Mouse (Mus musculus) liver, embryonic 14.5 days (tissue): ENCODE results near the gene Ccl19. TPM values are rescaled to one million over a fixed set of nuclear protein-coding genes. Genes with fewer than 3 reads are reported as not detected.
"Not testable (repeated sequence)": the region's sequence is repeated elsewhere in the genome, so short reads cannot be mapped to it uniquely, and the experiment has no call there.

Experiments used
- ATAC-seq: fragments of 200-750 bp; cut with Nextera tagmentation; 2 replicates; pipeline ENCODE4 v1.8.0; 2017; ENCODE audit warnings: moderate number of reproducible peaks, mild to moderate bottlenecking, moderate library complexity; ENCODE audit not compliant: insufficient read depth
- DNase-seq, 3 experiments: peaks; one replicate each; pipeline ENCODE4 v3.0.0-alpha.2; 2012 to 2013; ENCODE audit warnings: low read depth in 3 of 3, low spot score in 3 of 3
- H3K27ac ChIP-seq: fragments of 300-500 bp; sonication (generic); 2 replicates; pipeline ENCODE4 v1.5.1; 2014; ENCODE audit warnings: moderate library complexity, mild to moderate bottlenecking, control low read depth, inconsistent platforms
- H3K27me3 ChIP-seq: fragments of 300-500 bp; sonication (generic); 2 replicates; pipeline ENCODE4 v1.6.1; 2014; ENCODE audit warnings: mild to moderate bottlenecking, low read length, moderate library complexity; ENCODE audit not compliant: control insufficient read depth, insufficient read depth
- H3K36me3 ChIP-seq: fragments of 300-500 bp; sonication (generic); replicated peaks from 2 replicates; pipeline ENCODE4 v1.6.1; 2014; ENCODE audit warnings: low read depth; ENCODE audit not compliant: control insufficient read depth, insufficient read depth
- H3K4me1 ChIP-seq, 2 experiments: fragments of 200-500 bp in 1 of 2; fragments of 300-500 bp in 1 of 2; sonication (generic) in 1 of 2; replicated peaks; 2 replicates each; pipeline ENCODE4 v1.6.1; 2012 to 2014; ENCODE audit warnings: antibody characterized with exemption in 1 of 2, inconsistent platforms in 1 of 2, low read length in 1 of 2; ENCODE audit not compliant: control insufficient read depth in 2 of 2, insufficient read depth in 2 of 2
- H3K4me2 ChIP-seq: fragments of 300-500 bp; sonication (generic); 2 replicates; pipeline ENCODE4 v1.6.1; 2014; ENCODE audit warnings: low read depth, mild to moderate bottlenecking, control low read depth, moderate library complexity
- H3K4me3 ChIP-seq, 2 experiments: fragments of 200-500 bp in 1 of 2; fragments of 300-500 bp in 1 of 2; sonication (generic) in 1 of 2; 2 replicates each; pipeline ENCODE4 v1.5.1; 2012 to 2014; ENCODE audit warnings: low read depth in 2 of 2, low read length in 2 of 2, mild to moderate bottlenecking in 2 of 2, control low read depth in 1 of 2, inconsistent platforms in 1 of 2, moderate library complexity in 1 of 2; ENCODE audit not compliant: insufficient read depth in 1 of 2
- H3K9ac ChIP-seq: fragments of 300-500 bp; sonication (generic); replicated peaks from 2 replicates; pipeline ENCODE4 v1.6.1; 2014; ENCODE audit warnings: mild to moderate bottlenecking, control low read depth, moderate library complexity
- H3K9me3 ChIP-seq: fragments of 300-500 bp; sonication (generic); 2 replicates; pipeline ENCODE4 v1.6.1; 2016; ENCODE audit warnings: low read length, mixed read lengths; ENCODE audit not compliant: control insufficient read depth
- WGBS: fragments of 180-500 bp; shearing (Covaris S2); extraction: QIAGEN DNeasy Blood & Tissue Kit; methylation state at CpG from one replicate; pipeline ENCODE4 v1.1.7; 2014; ENCODE audit not compliant: insufficient replicate concordance; 5-methylcytosine and 5-hydroxymethylcytosine counted together
- polyA plus RNA-seq, 2 experiments: library from polyadenylated mRNA; depleted of rRNA in 1 of 2; stranded (reverse) in 1 of 2; unstranded in 1 of 2; fragments of >200 nt; fragmentation: Nextera tagmentation in 1 of 2; extraction: Ambion mirVana in 1 of 2; gene quantifications; 2 replicates each; pipeline versions ENCODE4 v1.2.1 to v1.2.3; 2012 to 2014

The Ccl19 gene
- polyA plus RNA-seq (2012; rRNA removed) (not detected in 2 replicates), polyA plus RNA-seq (2014; fragmentation: Nextera tagmentation; extraction: Ambion mirVana) (not detected in 2 replicates)

DNA sequence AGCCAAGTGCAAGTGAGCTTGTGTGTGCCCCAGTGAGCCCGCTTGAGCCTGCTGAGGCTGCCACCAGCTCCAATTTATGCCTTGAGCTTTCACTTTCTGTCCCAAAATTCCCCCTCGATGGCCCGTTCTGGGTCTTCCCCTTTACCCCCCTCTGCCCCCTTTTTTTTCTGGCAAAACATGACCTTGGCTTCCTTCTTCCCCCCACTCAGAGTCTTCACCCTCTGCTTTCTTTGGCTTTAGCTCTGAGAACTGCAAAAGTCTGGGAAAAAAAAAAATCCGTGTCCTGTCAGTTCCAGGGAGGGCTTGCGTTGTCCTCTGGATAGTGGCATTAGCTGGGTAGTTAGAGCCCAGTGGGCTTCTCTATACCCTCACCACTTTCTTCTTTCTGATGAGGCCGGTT lies at the start of gene Ccl19:
Ccl19 (minus strand) TSS at position 101 of the 400 bp plus-strand sequence.
- no CpG with 5 or more reads among the region's 6 CpGs for WGBS
- H3K36me3 ChIP-seq, result not testable (repeated sequence)

DNA sequence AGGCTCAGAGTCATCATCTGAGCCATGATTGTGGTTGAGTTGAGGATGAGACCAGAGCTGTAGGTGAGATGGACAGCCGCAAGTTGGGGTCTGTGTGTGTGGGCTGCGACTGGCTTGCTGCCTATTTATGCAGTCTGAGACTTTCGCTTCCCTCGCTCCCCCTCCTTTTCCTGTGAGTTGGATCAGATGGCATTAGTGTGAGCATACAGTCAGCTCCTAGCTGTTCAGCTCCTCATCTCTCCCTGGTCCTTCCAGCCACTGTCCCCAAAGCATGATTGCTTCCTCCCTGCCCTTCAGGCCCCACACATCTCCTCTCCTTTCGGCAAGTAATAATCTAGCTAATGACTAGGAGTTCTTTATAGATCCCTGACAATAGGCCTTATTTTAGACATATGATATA lies 17.5 kb upstream of the Ccl19 start, which contains the start of gene Ccl21a:
Ccl21a (minus strand) TSS at position 101 of the 400 bp plus-strand sequence.
- no CpG with 5 or more reads among the region's 5 CpGs for WGBS
- H3K27ac ChIP-seq, H3K36me3 ChIP-seq, H3K27me3 ChIP-seq, DNase-seq, ATAC-seq, H3K4me2 ChIP-seq, H3K9ac ChIP-seq, H3K4me3 ChIP-seq, H3K9me3 ChIP-seq, H3K4me1 ChIP-seq: not testable (repeated sequence)

More for the DNA sequence above, at the start of gene Ccl19:
- H3K27me3 ChIP-seq, H3K9me3 ChIP-seq, H3K4me1 ChIP-seq, ATAC-seq, H3K9ac ChIP-seq, H3K4me3 ChIP-seq, H3K4me2 ChIP-seq, H3K27ac ChIP-seq, DNase-seq: not testable (repeated sequence)

- not testable (repeated sequence) for H3K9ac ChIP-seq, H3K9me3 ChIP-seq, H3K36me3 ChIP-seq, ATAC-seq, DNase-seq, H3K4me3 ChIP-seq, H3K27me3 ChIP-seq, H3K4me1 ChIP-seq, H3K4me2 ChIP-seq, H3K27ac ChIP-seq
- no CpG with 5 or more reads among the region's 13 CpGs for WGBS
These were observed 21.1 kb downstream of the Ccl19 start, which contains the start of gene 4930578G10Rik for GRCm38 (mm10) chr4:42735245-42735644. TSS of gene 4930578G10Rik (plus strand) at chr4:42735545.

Other genes with a start within 250 kb of the Ccl19 start
- gene Fam205a2, start 228.4 kb downstream of the Ccl19 start, polyA plus RNA-seq (2012; rRNA removed), result 0.02 TPM in 1 of 2 replicates, not detected in the other
- gene Fam205a2, start 228.4 kb downstream of the Ccl19 start, polyA plus RNA-seq (2014; fragmentation: Nextera tagmentation; extraction: Ambion mirVana), result not detected in 2 replicates
- not detected in 2 replicates for gene Gm10591, start 144.4 kb downstream of the Ccl19 start, polyA plus RNA-seq (2012; rRNA removed)
- gene Gm10591, start 144.4 kb downstream of the Ccl19 start, polyA plus RNA-seq (2014; fragmentation: Nextera tagmentation; extraction: Ambion mirVana), result not detected in 2 replicates
- not detected in 2 replicates for gene Gm2564, start 126.9 kb downstream of the Ccl19 start, polyA plus RNA-seq (2012; rRNA removed)
- not detected in 2 replicates for gene Gm2564, start 126.9 kb downstream of the Ccl19 start, polyA plus RNA-seq (2014; fragmentation: Nextera tagmentation; extraction: Ambion mirVana)
- gene Ccl27b, start 101.3 kb downstream of the Ccl19 start, polyA plus RNA-seq (2012; rRNA removed), result not detected in 2 replicates
- not detected in 2 replicates for gene Ccl27b, start 101.3 kb downstream of the Ccl19 start, polyA plus RNA-seq (2014; fragmentation: Nextera tagmentation; extraction: Ambion mirVana)
- gene Il11ra2, start 94.7 kb downstream of the Ccl19 start, polyA plus RNA-seq (2012; rRNA removed), result not detected in 2 replicates
- not detected in 2 replicates for gene Il11ra2, start 94.7 kb downstream of the Ccl19 start, polyA plus RNA-seq (2014; fragmentation: Nextera tagmentation; extraction: Ambion mirVana)
- gene 4930578G10Rik, start 21.0 kb downstream of the Ccl19 start, polyA plus RNA-seq (2012; rRNA removed), result not detected in 2 replicates
- not detected in 2 replicates for gene 4930578G10Rik, start 21.0 kb downstream of the Ccl19 start, polyA plus RNA-seq (2014; fragmentation: Nextera tagmentation; extraction: Ambion mirVana)
- gene Ccl21a, start 17.4 kb upstream of the Ccl19 start, polyA plus RNA-seq (2012; rRNA removed), result 0.10 and 0.14 TPM in 2 replicates
- gene Ccl21a, start 17.4 kb upstream of the Ccl19 start, polyA plus RNA-seq (2014; fragmentation: Nextera tagmentation; extraction: Ambion mirVana), result not detected in 2 replicates
- 0.21 and 0.22 TPM in 2 replicates for gene Fam205a1, start 97.3 kb upstream of the Ccl19 start, polyA plus RNA-seq (2012; rRNA removed)
- 0.04 and 0.28 TPM in 2 replicates for gene Fam205a1, start 97.3 kb upstream of the Ccl19 start, polyA plus RNA-seq (2014; fragmentation: Nextera tagmentation; extraction: Ambion mirVana)
- gene Gm12394, start 100.2 kb upstream of the Ccl19 start, polyA plus RNA-seq (2012; rRNA removed), result 0.01 TPM in 1 of 2 replicates, not detected in the other
- gene Gm12394, start 100.2 kb upstream of the Ccl19 start, polyA plus RNA-seq (2014; fragmentation: Nextera tagmentation; extraction: Ambion mirVana), result 0.05 TPM in 1 of 2 replicates, not detected in the other
- 0.06 and 0.07 TPM in 2 replicates for gene Fam205c, start 117.7 kb upstream of the Ccl19 start, polyA plus RNA-seq (2012; rRNA removed)
- 0.15 and 0.30 TPM in 2 replicates for gene Fam205c, start 117.7 kb upstream of the Ccl19 start, polyA plus RNA-seq (2014; fragmentation: Nextera tagmentation; extraction: Ambion mirVana)
- 0.12 and 0.16 TPM in 2 replicates for gene Phf24, start 160.1 kb upstream of the Ccl19 start, polyA plus RNA-seq (2012; rRNA removed)
- gene Phf24, start 160.1 kb upstream of the Ccl19 start, polyA plus RNA-seq (2014; fragmentation: Nextera tagmentation; extraction: Ambion mirVana), result 0.08 and 0.14 TPM in 2 replicates
- 0.90 and 1.3 TPM in 2 replicates for gene Dnajb5, start 193.2 kb upstream of the Ccl19 start, polyA plus RNA-seq (2012; rRNA removed)
- 0.43 and 0.54 TPM in 2 replicates for gene Dnajb5, start 193.2 kb upstream of the Ccl19 start, polyA plus RNA-seq (2014; fragmentation: Nextera tagmentation; extraction: Ambion mirVana)
- gene 1700022I11Rik, start 213.0 kb upstream of the Ccl19 start, polyA plus RNA-seq (2012; rRNA removed), result 0.07 TPM in 1 of 2 replicates, not detected in the other
- 0.16 and 0.44 TPM in 2 replicates for gene 1700022I11Rik, start 213.0 kb upstream of the Ccl19 start, polyA plus RNA-seq (2014; fragmentation: Nextera tagmentation; extraction: Ambion mirVana)
- 48.9 and 80.0 TPM in 2 replicates for gene Vcp, start 243.9 kb upstream of the Ccl19 start, polyA plus RNA-seq (2012; rRNA removed)
- gene Vcp, start 243.9 kb upstream of the Ccl19 start, polyA plus RNA-seq (2014; fragmentation: Nextera tagmentation; extraction: Ambion mirVana), result 176 and 191 TPM in 2 replicates